Mouse (Mus musculus) limb, embryonic 10.5 days (tissue): ENCODE measurements around the gene Smim24. TPM values are rescaled to one million over a fixed set of nuclear protein-coding genes. Genes with fewer than 3 reads are reported as not detected.

Experiments
- DNase-seq: peaks from one replicate; pipeline ENCODE4 v3.0.0-alpha.2; 2017; ENCODE audit warnings: low spot score
- H3K27ac ChIP-seq: fragments of 300-500 bp; sonication (generic); 2 replicates; pipeline ENCODE4 v1.5.1; 2016; ENCODE audit warnings: mild to moderate bottlenecking
- H3K27me3 ChIP-seq: fragments of 300-500 bp; sonication (generic); 2 replicates; pipeline ENCODE4 v1.6.1; 2016; ENCODE audit warnings: low read depth, mild to moderate bottlenecking; ENCODE audit not compliant: poor library complexity, severe bottlenecking
- H3K36me3 ChIP-seq: fragments of 300-500 bp; sonication (generic); 2 replicates; pipeline ENCODE4 v1.6.1; 2016; ENCODE audit warnings: mild to moderate bottlenecking, moderate library complexity
- H3K4me1 ChIP-seq: fragments of 300-500 bp; sonication (generic); 2 replicates; pipeline ENCODE4 v1.6.1; 2016
- H3K4me3 ChIP-seq: fragments of 300-500 bp; sonication (generic); 2 replicates; pipeline ENCODE4 v1.5.1; 2016; ENCODE audit warnings: mild to moderate bottlenecking, moderate library complexity
- H3K9me3 ChIP-seq: fragments of 300-500 bp; sonication (generic); replicated peaks from 2 replicates; pipeline ENCODE4 v1.6.1; 2016; ENCODE audit warnings: mild to moderate bottlenecking
- WGBS: fragments of 180-500 bp; shearing (Covaris S2); methylation state at CpG from one replicate; pipeline ENCODE4 v1.1.7; 2016; 5-methylcytosine and 5-hydroxymethylcytosine counted together
- polyA plus RNA-seq: library from polyadenylated mRNA; unstranded; fragments of >200 nt; fragmentation: Nextera tagmentation; extraction: Ambion mirVana; gene quantifications from 2 replicates; pipeline ENCODE4 v1.2.1, GENCODE M21; 2016

Smim24 gene
- polyA plus RNA-seq, 1 experiment from 2014 or later, result 2.9 TPM

GRCm38 (mm10) chr10:81417227-81418215, 24.7 kb downstream of the Smim24 start:
- WGBS, result 43% methylated on average over 12 of the region's 12 CpGs
- peaks cover 76% of the 10 kb centered on the region for H3K4me1 ChIP-seq
- peaks cover 26% of the 10 kb centered on the region for H3K27me3 ChIP-seq
- H3K4me3 ChIP-seq, result peak overlapping the region; percentile 50
- peak overlapping the region; percentile 89 for H3K27ac ChIP-seq
- no peaks in the 10 kb centered on the region for H3K9me3 ChIP-seq
- peaks cover 8% of the 10 kb centered on the region; the same call in 1 of the 2 replicates for H3K36me3 ChIP-seq
- DNase-seq, result no peak

- Histone ChIP-seq H3K4me3 (no peak overlapping the region), H3K27me3 (peaks cover 32% of the 10 kb centered on the region), H3K4me1 (peaks cover 67% of the 10 kb centered on the region), H3K9me3 (no peaks in the 10 kb centered on the region), H3K27ac (peak overlapping the region; percentile 42), H3K36me3 (peaks cover 8% of the 10 kb centered on the region; the same call in 1 of the 2 replicates)
- no peak for DNase-seq
- 43% methylated on average over 11 of the region's 11 CpGs for WGBS
Observed at GRCm38 (mm10) chr10:81418216-81419070, 25.6 kb downstream of the Smim24 start.

DNA sequence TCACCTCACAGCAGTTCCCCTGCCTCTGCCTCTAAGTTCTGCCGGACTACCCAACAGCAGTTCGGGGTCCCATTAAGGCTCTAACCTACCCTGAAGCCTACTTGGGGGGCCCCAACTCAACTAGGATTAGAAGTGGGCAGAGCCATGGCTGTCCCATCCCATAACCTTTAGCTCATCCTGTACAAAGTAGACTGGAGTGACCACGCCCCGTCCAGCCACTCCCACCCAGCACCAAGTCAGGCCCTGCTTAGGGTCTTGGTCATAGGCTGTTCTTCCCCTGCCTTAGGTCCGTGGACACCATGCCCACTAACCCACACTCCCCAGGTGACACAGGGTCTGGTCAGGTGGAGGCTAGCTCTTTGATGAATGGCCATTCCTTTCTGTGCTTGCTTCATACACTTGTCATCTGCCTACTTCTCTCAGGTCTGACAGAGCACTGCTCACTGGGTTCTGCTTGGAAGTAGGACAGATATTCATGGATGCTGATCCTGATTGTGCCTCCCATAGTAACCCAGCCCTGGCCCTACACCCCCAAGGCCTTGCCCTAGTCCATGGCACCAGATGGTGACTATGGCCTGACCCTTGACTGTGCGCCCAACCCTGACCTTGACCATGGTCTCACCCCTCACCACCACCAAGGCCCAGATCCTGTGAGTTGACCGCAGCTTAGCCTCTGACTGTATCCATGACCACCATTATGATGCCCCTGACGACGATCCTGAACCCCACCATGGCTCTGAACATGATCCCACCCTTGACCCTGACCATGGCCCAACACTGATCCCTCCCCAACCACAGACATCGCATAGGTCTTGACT, 26.5 kb downstream of the Smim24 start:
- peaks cover 40% of the 10 kb centered on the region for H3K27me3 ChIP-seq
- DNase-seq, result peak; percentile 27
- no peaks in the 10 kb centered on the region for H3K9me3 ChIP-seq
- H3K36me3 ChIP-seq, result peaks cover 8% of the 10 kb centered on the region; the same call in 1 of the 2 replicates
- WGBS, result 92% methylated on average over 10 of the region's 10 CpGs
- H3K4me1 ChIP-seq, result peaks cover 62% of the 10 kb centered on the region
- no peak overlapping the region for H3K4me3 ChIP-seq
- peak overlapping the region; percentile 42; the same call in 1 of the 2 replicates for H3K27ac ChIP-seq

GRCm38 (mm10) chr10:81420191-81420767, 27.4 kb downstream of the Smim24 start:
- no peak overlapping the region for H3K27ac ChIP-seq

GRCm38 (mm10) chr10:81421041-81421796, 28.4 kb downstream of the Smim24 start:
- no peak overlapping the region for H3K4me3 ChIP-seq
- H3K36me3 ChIP-seq, result peaks cover 8% of the 10 kb centered on the region; the same call in 1 of the 2 replicates
- DNase-seq, result peak; percentile 25
- H3K4me1 ChIP-seq, result peaks cover 62% of the 10 kb centered on the region
- 78% methylated on average over 4 of the region's 4 CpGs for WGBS
- H3K27ac ChIP-seq, result no peak overlapping the region
- H3K27me3 ChIP-seq, result peaks cover 59% of the 10 kb centered on the region
- H3K9me3 ChIP-seq, result no peaks in the 10 kb centered on the region

More at GRCm38 (mm10) chr10:81420191-81420767, 27.4 kb downstream of the Smim24 start:
- peaks cover 62% of the 10 kb centered on the region for H3K4me1 ChIP-seq
- peaks cover 50% of the 10 kb centered on the region for H3K27me3 ChIP-seq
- H3K4me3 ChIP-seq, result no peak overlapping the region
- peaks cover 8% of the 10 kb centered on the region; the same call in 1 of the 2 replicates for H3K36me3 ChIP-seq
- WGBS, result 80% methylated on average over 40 of the region's 40 CpGs
- no peaks in the 10 kb centered on the region for H3K9me3 ChIP-seq
- DNase-seq, result peak; percentile 31

DNA sequence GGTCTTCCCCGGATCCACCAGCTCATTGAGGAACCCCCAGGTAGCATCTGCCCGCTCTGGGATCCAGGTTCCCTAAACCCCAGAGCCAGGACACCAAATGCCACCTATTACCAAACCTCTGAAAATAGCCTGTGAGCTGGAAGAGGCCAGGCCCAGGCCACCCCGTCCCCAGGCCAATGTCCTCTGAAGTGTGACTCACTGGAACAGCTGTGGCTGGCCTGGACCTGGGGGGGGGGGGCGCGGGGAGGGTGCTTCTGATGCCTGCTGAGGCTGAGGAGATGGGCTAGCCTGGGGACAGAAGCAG, 28.9 kb downstream of the Smim24 start:
- Histone ChIP-seq H3K9me3 (no peaks in the 10 kb centered on the region), H3K4me3 (no peak overlapping the region), H3K4me1 (peaks cover 62% of the 10 kb centered on the region), H3K27ac (no peak overlapping the region), H3K36me3 (peaks cover 8% of the 10 kb centered on the region; the same call in 1 of the 2 replicates), H3K27me3 (peaks cover 65% of the 10 kb centered on the region)
- no peak for DNase-seq
- WGBS, result 59% methylated on average over 5 of the region's 5 CpGs

- DNase-seq, result no peak
- no peak overlapping the region for H3K4me3 ChIP-seq
- no peaks in the 10 kb centered on the region for H3K9me3 ChIP-seq
- H3K27ac ChIP-seq, result no peak overlapping the region
- peaks cover 62% of the 10 kb centered on the region for H3K4me1 ChIP-seq
- peaks cover 8% of the 10 kb centered on the region; the same call in 1 of the 2 replicates for H3K36me3 ChIP-seq
- peaks cover 69% of the 10 kb centered on the region for H3K27me3 ChIP-seq
- 79% methylated on average over 6 of the region's 6 CpGs for WGBS
Observed at GRCm38 (mm10) chr10:81422191-81422590, 29.3 kb downstream of the Smim24 start.

- peaks cover 75% of the 10 kb centered on the region for H3K27me3 ChIP-seq
- 81% methylated on average over 3 of the region's 3 CpGs for WGBS
- H3K4me3 ChIP-seq, result no peak overlapping the region
- peaks cover 59% of the 10 kb centered on the region for H3K4me1 ChIP-seq
- no peaks in the 10 kb centered on the region for H3K9me3 ChIP-seq
- peaks cover 8% of the 10 kb centered on the region; the same call in 1 of the 2 replicates for H3K36me3 ChIP-seq
- DNase-seq, result no peak
- H3K27ac ChIP-seq, result no peak overlapping the region
Observed at GRCm38 (mm10) chr10:81422661-81423217, 29.9 kb downstream of the Smim24 start.

- peaks cover 84% of the 10 kb centered on the region for H3K27me3 ChIP-seq
Observed at GRCm38 (mm10) chr10:81423476-81424245, 30.8 kb downstream of the Smim24 start.

DNA sequence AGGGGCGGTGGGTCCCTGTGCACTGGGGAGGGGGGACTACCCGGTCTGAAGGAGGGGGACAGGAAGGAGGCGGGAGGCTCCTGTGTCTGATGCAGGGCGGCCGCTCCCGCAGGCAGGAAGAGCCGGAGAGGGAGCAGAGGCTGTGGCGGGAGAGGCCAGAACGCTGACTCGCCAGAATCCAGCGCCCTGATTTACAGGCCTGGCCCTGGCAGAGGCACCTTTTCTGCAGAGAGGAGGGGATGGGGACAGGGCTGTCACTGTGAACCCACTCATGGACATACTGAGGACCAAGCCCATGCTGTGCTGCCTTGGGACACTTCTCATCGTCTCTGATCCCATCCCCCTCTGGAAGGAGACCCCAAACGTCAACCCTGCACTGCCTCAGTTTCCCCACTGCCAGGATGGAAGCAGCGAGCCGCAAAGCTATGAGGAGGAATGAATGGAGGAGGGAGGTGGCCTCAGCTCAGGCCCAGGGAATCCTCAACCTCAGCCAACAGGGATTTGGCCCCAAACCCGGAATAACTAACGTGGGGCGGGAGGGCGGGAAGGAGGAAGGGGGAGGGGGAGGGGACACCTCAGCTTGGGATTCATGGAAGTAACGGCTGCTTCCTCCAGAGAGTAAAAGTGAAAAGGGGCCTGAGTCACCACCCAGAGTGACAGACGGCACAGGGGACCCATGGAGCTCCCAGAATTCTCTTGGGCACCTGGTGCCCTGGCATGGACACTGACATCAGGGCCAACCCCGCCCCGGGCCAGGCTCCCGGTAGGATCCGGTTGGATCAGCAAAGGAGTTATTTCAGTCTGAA, 31.6 kb downstream of the Smim24 start:
- Histone ChIP-seq H3K4me1 (peaks cover 47% of the 10 kb centered on the region), H3K9me3 (no peaks in the 10 kb centered on the region), H3K27ac (peak overlapping the region; percentile 33), H3K27me3 (peaks cover 92% of the 10 kb centered on the region), H3K4me3 (peak overlapping the region; percentile 19; the same call in 1 of the 2 replicates), H3K36me3 (peaks cover 8% of the 10 kb centered on the region; the same call in 1 of the 2 replicates)
- DNase-seq, result peak; percentile 47
- 5% methylated on average over 25 of the region's 25 CpGs for WGBS

More at GRCm38 (mm10) chr10:81423476-81424245, 30.8 kb downstream of the Smim24 start:
- no peaks in the 10 kb centered on the region for H3K9me3 ChIP-seq
- DNase-seq, result peak; percentile 29
- 59% methylated on average over 4 of the region's 4 CpGs for WGBS
- H3K4me1 ChIP-seq, result peaks cover 50% of the 10 kb centered on the region
- H3K36me3 ChIP-seq, result peaks cover 8% of the 10 kb centered on the region; the same call in 1 of the 2 replicates
- peak overlapping the region; percentile 33 for H3K27ac ChIP-seq
- H3K4me3 ChIP-seq, result 0 out of 2 replicates have a peak overlapping the region, but pooled peaks have one; percentile 19
